Mouse (Mus musculus) spleen, adult 2 months (tissue): Measurements from ENCODE around the gene Cacng2. TPM values are rescaled to one million over a fixed set of nuclear protein-coding genes. Genes with fewer than 3 reads are reported as not detected.

Source experiments
- DNase-seq, 2 experiments: peaks; one replicate each; pipeline versions ENCODE4 v3.0.0 to v3.0.0-alpha.2; 2012 to 2021; ENCODE audit warnings: low spot score in 2 of 2, low read depth in 1 of 2
- H3K27ac ChIP-seq: fragments of 200-500 bp; 2 replicates; pipeline ENCODE4 v1.5.1; 2012; ENCODE audit warnings: low read length, inconsistent platforms; ENCODE audit not compliant: insufficient read depth
- H3K27me3 ChIP-seq: fragments of 200-500 bp; 2 replicates; pipeline ENCODE4 v1.6.1; 2012; ENCODE audit warnings: mild to moderate bottlenecking, moderate library complexity, low read length, inconsistent platforms; ENCODE audit not compliant: control insufficient read depth, insufficient read depth
- H3K36me3 ChIP-seq: fragments of 200-500 bp; 2 replicates; pipeline ENCODE4 v1.6.1; 2012; ENCODE audit warnings: mild to moderate bottlenecking, low read length, inconsistent platforms; ENCODE audit not compliant: control insufficient read depth, insufficient read depth
- H3K4me1 ChIP-seq: fragments of 200-500 bp; 2 replicates; pipeline ENCODE4 v1.6.1; 2011; ENCODE audit warnings: inconsistent platforms; ENCODE audit not compliant: control insufficient read depth, insufficient read depth, insufficient read length
- H3K4me3 ChIP-seq: fragments of 200-500 bp; 2 replicates; pipeline ENCODE4 v1.5.1; 2011; ENCODE audit warnings: mild to moderate bottlenecking, inconsistent platforms; ENCODE audit not compliant: insufficient read depth, insufficient read length; ENCODE audit errors: extremely low read depth
- CTCF ChIP-seq: fragments of 200-500 bp; IDR thresholded peaks from 2 replicates; pipeline ENCODE4 v1.5.1; 2011; ENCODE audit warnings: mild to moderate bottlenecking, inconsistent platforms; ENCODE audit not compliant: insufficient read depth, insufficient read length, insufficient replicate concordance; ENCODE audit errors: extremely low read depth
- POLR2A ChIP-seq: fragments of 200-500 bp; IDR thresholded peaks from 2 replicates; pipeline ENCODE4 v1.6.1; 2011; ENCODE audit warnings: low read depth, low read length, inconsistent platforms
- WGBS: fragments of 180-500 bp; shearing (Covaris S2); methylation state at CpG from one replicate; pipeline ENCODE4 v1.1.7; 2018; 5-methylcytosine and 5-hydroxymethylcytosine counted together
- polyA plus RNA-seq: library from polyadenylated mRNA; depleted of rRNA; stranded (reverse); fragments of >200 nt; gene quantifications from 2 replicates; pipeline ENCODE4 v1.2.3, GENCODE M21; 2012; rRNA removed

Gene Cacng2
- polyA plus RNA-seq, 1 experiment = not detected

GRCm38 (mm10) chr15:77955440-77956403 is 164.1 kb downstream of the Cacng2 start:
- H3K36me3 ChIP-seq = peaks cover 26% of the 10 kb centered on the region
- no peak overlapping the region for H3K27ac ChIP-seq
- H3K4me3 ChIP-seq = peak overlapping the region; percentile 63
- TF ChIP-seq CTCF (no peak), POLR2A (no peak)
- H3K27me3 ChIP-seq = no peaks in the 10 kb centered on the region
- H3K4me1 ChIP-seq = peaks cover 5% of the 10 kb centered on the region; the same call in 1 of the 2 replicates
- no peak for DNase-seq
- WGBS = 28% methylated on average over 52 of the region's 52 CpGs

GRCm38 (mm10) chr15:77954362-77954761 is 165.5 kb downstream of the Cacng2 start:
- TF ChIP-seq CTCF (no peak), POLR2A (no peak)

DNA sequence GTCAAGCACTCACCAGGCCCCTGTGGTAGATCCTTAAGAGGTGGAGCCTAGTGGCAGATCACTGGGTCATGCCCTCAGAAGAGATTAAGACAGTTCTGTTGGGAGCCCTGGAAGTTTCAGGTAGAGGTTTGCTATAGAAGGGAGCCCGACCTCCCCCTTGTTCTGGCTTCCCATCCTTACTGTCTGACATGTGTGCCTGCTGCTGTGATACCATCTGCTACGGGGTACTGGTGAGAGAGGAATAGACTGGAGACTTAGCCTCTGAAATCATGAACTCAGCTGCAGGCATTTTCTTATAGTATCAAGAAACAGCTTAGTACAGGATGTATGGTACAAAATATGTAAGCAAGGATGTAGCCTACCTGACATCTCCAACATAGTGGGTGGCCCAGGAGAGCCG is 166.9 kb downstream of the Cacng2 start:
- no peaks in the 10 kb centered on the region for H3K27me3 ChIP-seq
- H3K4me3 ChIP-seq = no peak overlapping the region
- H3K36me3 ChIP-seq = peaks cover 5% of the 10 kb centered on the region; the same call in 1 of the 2 replicates
- no peak for DNase-seq
- H3K27ac ChIP-seq = no peak overlapping the region
- 92% methylated on average over 3 of the region's 3 CpGs for WGBS
- TF ChIP-seq POLR2A (no peak), CTCF (no peak)
- H3K4me1 ChIP-seq = peaks cover 5% of the 10 kb centered on the region; the same call in 1 of the 2 replicates

More at GRCm38 (mm10) chr15:77954362-77954761, 165.5 kb downstream of the Cacng2 start:
- Histone ChIP-seq H3K27ac (no peak overlapping the region), H3K36me3 (peaks cover 13% of the 10 kb centered on the region), H3K27me3 (no peaks in the 10 kb centered on the region), H3K4me1 (peaks cover 5% of the 10 kb centered on the region; the same call in 1 of the 2 replicates), H3K4me3 (no peak overlapping the region)
- no peak for DNase-seq
- WGBS = 63% methylated on average over 2 of the region's 2 CpGs

- Histone ChIP-seq H3K36me3 (peaks cover 5% of the 10 kb centered on the region; the same call in 1 of the 2 replicates), H3K27ac (no peak overlapping the region), H3K4me3 (no peak overlapping the region), H3K4me1 (no peaks in the 10 kb centered on the region; the same call in 1 of the 2 replicates), H3K27me3 (no peaks in the 10 kb centered on the region)
- WGBS = 83% methylated on average over 7 of the region's 7 CpGs
- no peak for TF ChIP-seq POLR2A
- no peak for TF ChIP-seq CTCF
- DNase-seq = no peak
These were observed 170.8 kb downstream of the Cacng2 start for GRCm38 (mm10) chr15:77949061-77949460.

- Histone ChIP-seq H3K36me3 (no peaks in the 10 kb centered on the region), H3K27me3 (no peaks in the 10 kb centered on the region), H3K4me3 (no peak overlapping the region), H3K4me1 (no peaks in the 10 kb centered on the region; the same call in 1 of the 2 replicates), H3K27ac (no peak overlapping the region)
- no peak for DNase-seq
- no peak for TF ChIP-seq CTCF
- TF ChIP-seq POLR2A = no peak
- WGBS = 36% methylated on average over 4 of the region's 4 CpGs
These were observed 174.1 kb downstream of the Cacng2 start for GRCm38 (mm10) chr15:77945711-77946110.

Other genes starting within 250 kb of the Cacng2 start
- gene Txn2, start 191.0 kb downstream of the Cacng2 start, polyA plus RNA-seq = 115 and 139 TPM in 2 replicates
- 6.4 and 7.8 TPM in 2 replicates for gene Foxred2, start 163.3 kb downstream of the Cacng2 start, polyA plus RNA-seq
- gene Eif3d, start 149.2 kb downstream of the Cacng2 start, polyA plus RNA-seq = 99.6 and 103 TPM in 2 replicates
- gene Ift27, start 54.1 kb upstream of the Cacng2 start, polyA plus RNA-seq = 27.5 and 46.2 TPM in 2 replicates
- gene Pvalb, start 86.4 kb upstream of the Cacng2 start, polyA plus RNA-seq = not detected in 2 replicates
- 122 and 137 TPM in 2 replicates for gene Ncf4, start 124.8 kb upstream of the Cacng2 start, polyA plus RNA-seq
- 14.4 and 16.4 TPM in 2 replicates for gene Csf2rb2, start 185.7 kb upstream of the Cacng2 start, polyA plus RNA-seq
- 39.5 and 44.9 TPM in 2 replicates for gene Csf2rb, start 205.7 kb upstream of the Cacng2 start, polyA plus RNA-seq